Mouse (Mus musculus) adrenal gland, postnatal 4 days (tissue): ENCODE results near the gene Itk. TPM values are rescaled to one million over a fixed set of nuclear protein-coding genes. Genes with fewer than 3 reads are reported as not detected.
A peak's percentile ranks its signal among the peaks of the same experiment; 100 is the strongest.

Source experiments
- DNase-seq, 2 experiments: peaks; one replicate each; pipeline ENCODE4 v3.0.0; 2021 to 2022; ENCODE audit warnings: low spot score in 2 of 2, mixed read lengths in 2 of 2
- total RNA-seq, 2 experiments: library from RNA; stranded (reverse); gene quantifications; 2 replicates each; pipeline ENCODE4 v1.2.3; 2021

Itk gene
- total RNA-seq, 2 experiments from 2014 or later = 0.36 to 0.37 TPM

- DNase-seq = no peak
Measured at GRCm38 (mm10) chr11:46283800-46284199, 105.5 kb downstream of the Itk start.

GRCm38 (mm10) chr11:46282612-46283011 lies 106.7 kb downstream of the Itk start:
- no peak for DNase-seq

GRCm38 (mm10) chr11:46278709-46279108 lies 110.6 kb downstream of the Itk start:
- no peak for DNase-seq

- DNase-seq = no peak
Measured at GRCm38 (mm10) chr11:46278140-46278539, 111.2 kb downstream of the Itk start.

GRCm38 (mm10) chr11:46276778-46277177 lies 112.5 kb downstream of the Itk start:
- DNase-seq = no peak

GRCm38 (mm10) chr11:46276168-46276567 lies 113.1 kb downstream of the Itk start:
- DNase-seq = no peak

GRCm38 (mm10) chr11:46275302-46275701 lies 114.0 kb downstream of the Itk start:
- DNase-seq = peak; percentile 35 to 57

Other genes starting within 250 kb of the Itk start
- gene Nipal4, start 223.0 kb downstream of the Itk start, total RNA-seq = under 1 TPM in 1 of 2 experiments, not detected in 1; 0.17 TPM
- not detected for gene Fndc9, start 154.0 kb downstream of the Itk start, total RNA-seq
- gene Cyfip2, start 76.7 kb downstream of the Itk start, total RNA-seq = 10 to 100 TPM; 55.8 to 56.7 TPM
- not detected for gene Fam71b, start 7.0 kb upstream of the Itk start, total RNA-seq
- gene Med7, start 47.4 kb upstream of the Itk start, total RNA-seq = 10 to 100 TPM; 39.3 to 39.7 TPM
- gene Havcr2, start 65.4 kb upstream of the Itk start, total RNA-seq = 1 to 10 TPM in 1 of 2 experiments, under 1 TPM in 1; 0.98 to 1.0 TPM
- not detected for gene Gm12169, start 134.7 kb upstream of the Itk start, total RNA-seq
- gene BC053393, start 182.0 kb upstream of the Itk start, total RNA-seq = not detected
- not detected for gene Dppa1, start 239.7 kb upstream of the Itk start, total RNA-seq